Mouse (Mus musculus): ENCODE results near the gene Mllt3.

The Mllt3 gene

DNA sequence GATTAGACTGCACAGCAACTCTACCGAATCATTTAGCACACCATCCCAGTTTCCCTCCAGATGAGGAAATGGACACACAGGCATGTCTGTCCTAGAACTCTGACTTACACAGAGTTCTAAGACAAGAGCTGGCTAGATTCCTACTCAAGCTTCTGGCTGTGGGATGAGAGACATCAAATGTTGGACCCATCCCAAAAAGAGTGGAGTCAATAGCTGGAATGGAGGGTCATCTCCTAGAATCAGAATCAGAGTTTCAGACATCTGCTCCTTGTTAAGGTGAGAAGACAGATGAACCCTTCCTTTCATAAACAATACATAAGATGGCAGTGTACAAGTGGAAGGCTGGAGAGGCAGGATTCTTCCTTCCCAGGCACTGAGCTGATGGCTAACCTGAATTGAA, 214.9 kb downstream of the Mllt3 start:
- no peak for DNase-seq

DNA sequence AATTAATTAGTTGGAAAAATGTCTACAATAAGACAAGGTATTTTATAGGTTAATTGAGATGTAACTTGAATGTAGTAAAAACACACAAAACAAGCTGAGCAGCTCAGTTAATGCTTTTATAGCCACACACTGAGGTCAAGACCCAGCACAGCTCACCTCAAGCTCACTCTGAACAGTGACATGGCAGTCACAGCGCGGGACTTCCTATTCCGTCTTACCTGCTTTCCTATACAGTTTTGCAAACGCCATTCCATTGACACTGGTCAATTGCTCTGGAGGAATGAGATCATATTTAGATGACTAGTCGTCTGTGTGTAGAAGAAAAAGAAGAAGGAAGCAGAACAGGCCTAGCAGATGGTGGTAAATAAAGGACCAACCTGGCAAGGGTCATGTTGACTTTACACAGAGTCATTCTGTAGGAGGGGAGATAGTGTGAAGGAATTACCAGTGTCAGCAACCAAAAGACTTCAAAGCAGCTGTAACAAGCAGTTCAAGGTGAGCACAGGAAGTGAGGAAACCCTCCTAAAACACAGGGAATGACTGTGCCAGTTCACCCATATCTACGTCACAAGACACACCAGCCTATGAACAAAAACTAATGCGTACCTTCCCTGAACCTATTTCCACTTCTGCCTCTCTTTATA, 217.6 kb downstream of the Mllt3 start:
- no peak for DNase-seq

DNA sequence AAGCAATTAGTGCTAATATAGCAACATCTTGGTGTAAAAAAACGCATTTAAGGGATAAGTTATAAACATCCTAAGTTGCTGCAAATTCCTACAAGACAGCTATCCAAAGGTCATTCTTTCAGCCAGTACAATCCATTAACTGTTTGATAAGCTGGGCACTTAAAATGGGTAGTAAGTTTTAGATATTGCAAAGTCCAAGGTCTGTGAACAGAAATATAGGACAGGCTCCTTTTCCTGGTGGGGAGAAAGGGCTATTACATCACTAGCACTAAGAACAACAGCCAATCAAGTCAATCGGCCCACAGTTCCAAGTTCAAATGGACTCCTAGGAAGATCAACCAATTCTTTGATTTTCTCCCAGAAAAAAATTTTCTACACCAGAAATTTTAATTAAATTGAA, 221.3 kb downstream of the Mllt3 start:
- DNase-seq, result no peak

DNA sequence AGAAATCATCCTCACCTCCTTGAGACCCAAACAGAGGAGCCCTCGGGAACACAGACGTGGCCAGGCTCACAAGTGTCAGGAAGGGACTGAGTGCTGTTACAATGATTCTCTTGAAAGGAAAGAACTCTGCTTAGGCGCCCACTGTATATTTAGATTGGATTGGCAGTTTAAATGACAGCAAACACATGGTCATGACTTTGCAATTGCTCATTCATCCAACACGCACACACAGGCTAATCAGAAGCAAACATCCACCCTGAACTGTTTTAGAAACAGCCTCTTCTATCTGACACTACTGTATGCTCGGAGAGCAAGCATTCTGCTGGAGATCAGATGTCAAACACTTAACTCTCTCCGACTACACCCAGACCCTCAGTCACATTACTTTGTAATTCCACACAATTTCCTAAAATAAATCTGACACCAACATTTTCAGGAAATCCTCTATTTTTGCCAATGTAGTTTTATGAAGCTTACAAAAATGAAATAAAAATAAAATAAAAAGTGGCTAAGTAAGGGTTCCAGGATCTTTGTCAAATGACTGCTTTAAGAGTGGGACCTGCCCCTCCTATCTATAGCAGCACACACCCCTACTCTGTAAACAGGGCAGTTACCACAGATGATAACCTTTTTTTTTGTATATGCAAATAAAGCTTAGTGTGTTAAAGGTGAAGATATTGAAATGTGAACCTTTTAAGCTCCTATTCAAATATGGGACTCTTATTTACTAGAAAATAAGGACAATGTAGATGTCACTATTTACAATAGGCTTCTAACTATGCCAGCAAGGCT, 226.8 kb downstream of the Mllt3 start:
- no peak for DNase-seq

DNA sequence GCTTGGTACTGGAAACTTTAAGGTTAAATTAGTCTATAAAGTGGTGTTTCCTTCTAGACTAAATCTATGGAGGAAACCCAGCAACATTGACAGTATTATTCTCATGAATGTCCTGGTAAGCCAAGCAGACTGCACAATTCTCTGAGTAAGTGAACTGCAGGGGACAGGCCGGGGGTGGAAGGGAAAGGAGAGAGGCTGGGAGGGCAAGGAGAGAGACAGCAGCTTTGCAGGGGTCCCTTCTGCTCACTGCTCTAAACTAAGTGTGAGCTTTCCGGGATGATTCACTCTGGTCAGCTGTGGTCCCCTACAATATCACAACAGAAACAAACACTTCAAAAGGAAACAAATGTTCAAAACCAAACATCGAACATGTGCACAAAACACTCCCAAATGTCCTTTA, 228.6 kb downstream of the Mllt3 start:
- DNase-seq, result no peak

DNA sequence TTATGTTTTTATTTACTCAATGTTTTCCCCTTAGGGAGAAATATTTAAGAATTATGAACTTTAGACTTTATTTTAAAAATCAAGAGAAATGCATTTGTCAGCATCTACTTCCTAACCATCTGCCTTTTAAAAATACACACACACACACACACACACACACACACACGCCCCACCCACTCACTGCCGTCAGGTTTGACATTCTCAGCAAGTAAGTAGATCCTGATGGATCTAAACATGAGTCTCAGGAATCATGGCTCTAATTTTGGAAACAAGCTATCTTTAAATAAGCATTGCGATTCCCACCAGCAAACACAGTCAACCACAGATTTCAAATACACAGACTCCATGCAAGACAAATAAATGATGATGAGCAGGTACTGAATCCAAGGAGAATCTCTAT, 229.9 kb downstream of the Mllt3 start:
- DNase-seq, result no peak

DNA sequence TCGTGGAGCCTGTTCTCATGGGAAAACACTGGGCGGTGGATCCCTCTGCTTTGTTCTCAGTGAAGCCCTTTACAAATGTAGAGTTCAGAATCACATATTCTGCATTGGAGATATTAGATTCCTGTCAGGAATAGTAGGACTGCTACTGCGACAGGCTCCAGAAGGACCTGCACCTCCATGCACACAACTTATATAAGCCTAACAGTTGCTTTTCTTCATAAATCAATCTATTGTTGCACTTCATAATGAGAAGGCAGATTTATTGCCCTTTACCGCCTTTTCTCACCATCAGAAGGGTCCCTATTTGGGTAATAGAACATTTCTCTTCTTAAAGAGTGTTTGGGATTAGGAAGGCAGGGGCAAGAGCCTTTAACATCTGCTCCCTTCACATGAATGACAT, 231.0 kb downstream of the Mllt3 start:
- no peak for DNase-seq

DNA sequence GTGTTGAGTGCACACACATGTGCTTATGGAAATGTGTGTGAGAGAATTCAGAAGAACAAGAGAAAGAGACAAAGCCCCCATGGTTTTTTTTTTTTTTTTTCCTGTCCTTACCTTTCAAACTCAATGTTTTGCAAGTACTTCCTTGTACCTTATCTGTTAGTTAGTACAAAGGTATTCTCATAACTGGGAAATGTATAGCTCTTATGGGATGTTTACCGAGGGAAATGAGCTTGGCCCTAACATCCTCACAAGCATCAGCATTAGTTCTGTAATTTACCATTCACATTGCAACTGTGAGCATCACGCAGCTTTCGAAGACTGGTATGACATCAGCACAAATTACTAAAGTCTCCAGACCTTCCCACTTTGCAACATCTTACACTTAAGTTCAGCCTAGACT, 231.8 kb downstream of the Mllt3 start:
- no peak for DNase-seq

DNA sequence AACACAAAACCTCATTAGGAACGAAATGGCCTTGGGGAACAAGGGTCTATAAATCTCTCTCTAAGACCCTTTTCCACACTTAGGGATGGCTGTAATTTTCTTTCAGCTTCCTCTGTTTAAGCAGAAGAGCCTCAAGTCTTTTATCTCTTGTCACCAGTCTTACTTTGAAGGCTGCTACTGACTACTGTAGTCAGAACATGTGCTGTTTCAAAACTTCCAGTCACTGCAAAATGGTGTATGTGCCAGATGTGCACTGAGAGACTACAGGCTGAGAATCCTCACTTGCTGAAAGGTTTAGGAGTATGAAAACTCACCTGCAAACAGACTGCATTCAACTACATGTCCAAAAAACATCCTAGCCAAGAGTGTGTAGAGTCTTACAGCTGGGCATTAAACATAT, 232.9 kb downstream of the Mllt3 start:
- DNase-seq, result no peak

DNA sequence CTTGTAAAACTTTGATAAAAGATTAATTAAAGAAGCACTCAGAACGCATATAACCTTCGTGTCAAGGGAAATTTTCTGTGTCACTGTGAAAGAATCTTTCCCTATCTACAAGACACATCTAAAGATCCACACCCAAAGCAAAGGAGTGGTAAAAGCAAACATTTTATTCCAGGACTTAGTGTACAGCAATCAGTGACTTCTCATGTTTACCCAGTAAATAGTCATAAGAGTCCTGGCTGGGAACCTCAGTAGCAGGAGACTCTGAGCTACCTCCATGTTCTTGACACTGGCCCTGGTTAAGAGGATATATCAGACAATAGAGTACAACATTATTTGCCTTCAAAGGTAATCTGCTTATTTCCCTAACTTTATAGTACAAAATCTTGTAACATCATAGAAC, 233.7 kb downstream of the Mllt3 start:
- DNase-seq, result no peak

DNA sequence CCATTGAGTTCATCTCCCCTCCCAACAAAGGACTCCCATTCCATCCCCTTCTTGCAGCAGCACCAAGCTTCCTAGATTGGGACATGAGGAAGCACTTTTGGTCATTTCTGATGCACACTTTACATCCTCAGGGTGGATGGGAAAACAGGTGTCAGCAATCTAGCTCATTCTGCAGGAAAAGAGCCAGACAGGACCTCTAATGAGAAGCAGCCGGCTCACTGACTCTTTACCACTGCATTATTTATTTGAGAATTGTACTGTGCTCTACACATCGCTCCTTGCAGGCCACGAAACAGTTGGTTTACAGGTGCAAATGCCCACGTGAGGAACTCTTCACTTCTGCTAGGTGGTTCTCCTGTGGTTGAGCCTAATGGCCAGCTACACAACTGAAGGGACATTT, 237.9 kb downstream of the Mllt3 start:
- DNase-seq, result no peak

DNA sequence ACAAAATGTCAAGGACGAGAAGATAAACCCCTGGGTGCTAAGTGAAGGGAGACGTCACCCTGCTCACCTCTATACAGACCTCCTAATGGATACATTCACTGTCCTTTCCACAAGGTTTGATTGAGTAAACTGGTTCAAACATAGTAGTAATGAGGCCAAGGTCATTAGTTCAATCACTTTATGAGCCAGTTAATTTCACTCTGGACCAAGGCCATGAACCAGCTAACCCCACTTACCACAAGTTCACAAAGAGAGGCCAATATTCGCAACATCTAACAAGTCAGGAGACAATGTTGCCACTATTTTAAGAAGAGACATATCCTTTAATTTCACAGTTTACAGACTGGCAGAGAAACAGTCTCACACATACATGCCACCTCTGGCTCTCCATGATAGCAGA, 238.9 kb downstream of the Mllt3 start:
- no peak for DNase-seq

DNA sequence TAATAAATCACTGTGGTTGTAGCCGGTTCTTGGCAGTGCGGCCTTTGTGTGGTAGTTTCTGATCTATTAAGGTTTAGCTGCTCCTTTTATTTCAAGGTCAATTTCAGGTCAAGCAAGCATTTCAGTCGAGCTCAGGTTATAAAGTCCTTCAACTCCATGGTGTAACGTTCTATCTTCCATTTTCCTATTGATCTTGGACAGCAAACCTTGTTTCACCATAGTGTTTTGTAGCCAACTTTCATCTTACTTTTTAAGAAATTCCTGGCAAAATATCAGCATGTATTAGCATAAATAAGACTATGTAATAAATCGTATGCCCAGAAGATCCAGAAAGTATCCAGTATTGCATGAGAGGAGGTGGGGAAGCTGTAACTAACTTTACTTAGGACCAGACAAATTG, 240.7 kb downstream of the Mllt3 start:
- no peak for DNase-seq

DNA sequence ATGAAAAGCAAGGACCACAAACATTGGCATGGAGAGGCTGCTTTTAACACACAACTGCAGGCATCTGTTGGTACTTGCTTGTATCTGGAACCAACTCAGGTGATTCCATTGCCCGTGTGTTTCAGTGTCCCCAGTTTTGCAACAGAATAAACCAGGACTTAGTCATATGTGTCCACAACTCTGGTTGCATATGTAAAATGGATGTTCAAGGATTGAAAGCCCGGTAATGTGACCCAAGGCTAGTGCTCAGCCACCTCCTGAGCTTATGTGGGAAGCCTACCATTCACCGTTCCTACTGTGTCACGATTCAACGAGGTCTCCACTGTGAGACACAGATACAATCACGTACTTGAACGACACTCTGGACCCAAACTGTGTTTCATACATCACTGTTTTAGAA, 243.7 kb downstream of the Mllt3 start:
- DNase-seq, result no peak

DNA sequence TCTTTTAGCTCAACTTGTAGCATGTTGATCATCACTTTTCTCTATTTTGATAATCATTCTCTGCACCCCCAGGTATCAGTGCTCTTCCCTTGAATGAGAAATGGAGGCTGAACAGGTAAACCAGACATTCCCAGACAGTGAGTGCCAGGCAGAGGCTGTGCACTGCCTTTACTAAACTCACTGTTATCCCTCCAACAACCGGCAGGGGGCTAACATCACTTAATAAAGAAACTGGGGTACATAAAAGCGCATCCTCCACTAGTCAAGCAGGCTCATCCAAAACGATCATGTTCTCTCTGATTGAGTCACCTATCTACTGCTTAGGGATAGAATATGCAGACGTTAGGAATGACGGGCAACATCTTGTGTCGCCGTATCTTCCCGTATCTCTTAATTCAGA, 244.5 kb downstream of the Mllt3 start:
- peak; percentile 46 to 75 for DNase-seq

DNA sequence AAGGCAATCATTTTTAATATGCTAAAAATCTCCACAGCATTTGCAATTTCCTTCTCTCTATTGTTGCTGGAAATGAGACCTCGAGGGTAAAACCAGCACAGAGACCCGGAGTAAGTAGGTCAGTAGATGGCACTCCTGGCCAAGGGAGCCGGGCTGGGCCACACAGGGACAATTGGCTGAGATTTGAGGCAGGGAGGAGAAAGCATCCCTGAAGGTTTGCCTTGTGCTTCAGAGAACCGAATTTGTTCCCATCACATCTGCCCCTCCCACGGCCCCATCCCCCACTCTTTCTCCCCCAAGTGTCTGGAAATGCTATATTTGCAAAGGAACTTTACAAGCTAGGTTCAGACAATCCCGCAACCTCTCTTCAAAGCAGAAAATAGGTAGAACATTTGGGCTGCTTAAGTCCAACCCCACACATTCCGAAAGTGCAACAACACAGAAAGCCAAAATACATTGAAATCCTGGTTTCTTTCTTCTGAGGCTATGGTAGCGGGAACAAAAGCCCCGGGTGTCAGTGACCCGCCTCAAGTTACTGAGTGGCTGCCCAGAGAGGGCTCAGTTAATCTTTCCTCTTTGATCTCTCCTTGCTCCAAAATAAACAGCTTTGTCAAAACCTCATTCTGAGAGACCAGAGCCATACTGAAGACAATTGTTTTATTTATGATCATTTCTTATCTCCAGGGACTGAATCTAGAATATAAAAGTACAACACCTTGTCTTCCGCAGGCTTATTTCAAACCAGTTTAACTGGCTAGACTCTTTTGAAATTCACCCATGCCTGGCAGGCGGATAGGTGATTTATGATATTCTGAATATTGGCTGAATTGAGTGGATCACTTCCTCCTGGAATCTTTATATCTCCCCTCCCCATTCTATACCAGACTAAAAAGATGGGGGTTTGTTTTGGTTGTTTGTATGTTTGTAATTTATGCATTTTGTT, 247.8 kb downstream of the Mllt3 start:
- peak; percentile 61 to 64 for DNase-seq

DNA sequence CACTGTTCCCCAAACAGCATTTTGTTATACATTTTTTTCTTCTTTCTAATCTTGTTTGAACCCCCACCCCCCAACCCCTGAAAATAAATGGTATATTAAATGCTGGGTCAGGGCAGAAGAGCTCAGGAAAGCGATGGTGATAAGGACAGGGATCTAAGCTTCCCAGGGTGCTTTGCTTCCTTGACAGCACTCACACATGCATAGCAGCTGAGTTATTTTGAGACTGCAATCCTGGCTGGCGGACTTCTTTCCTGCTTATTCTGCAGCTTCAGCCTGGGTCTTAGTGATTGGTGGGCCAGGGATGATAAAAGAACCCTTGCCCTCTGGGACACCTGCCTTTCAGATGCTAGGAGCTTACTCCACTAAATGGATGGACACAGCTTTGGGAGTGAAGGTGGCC, 249.4 kb downstream of the Mllt3 start:
- no peak for DNase-seq

DNA sequence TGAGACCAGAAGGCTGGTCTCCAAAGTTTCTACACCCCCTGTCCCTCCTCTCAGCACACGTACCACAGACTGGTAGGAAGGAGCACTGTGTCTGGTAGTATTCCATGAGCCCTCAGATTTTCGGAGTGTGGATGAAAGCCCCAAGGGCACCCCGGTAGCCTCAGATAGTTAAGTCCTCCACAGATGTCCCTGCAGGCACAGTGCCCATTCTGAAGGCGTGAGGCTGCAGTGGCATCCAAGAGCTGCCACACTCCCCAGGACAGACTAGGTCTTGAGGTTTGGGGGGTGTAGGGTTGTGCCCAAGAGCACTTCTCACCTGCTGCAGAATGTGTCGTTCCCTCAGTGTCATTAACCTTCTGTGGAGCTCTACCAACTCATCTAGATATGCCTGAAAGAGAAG, 251.2 kb downstream of the Mllt3 start:
- DNase-seq, result no peak

DNA sequence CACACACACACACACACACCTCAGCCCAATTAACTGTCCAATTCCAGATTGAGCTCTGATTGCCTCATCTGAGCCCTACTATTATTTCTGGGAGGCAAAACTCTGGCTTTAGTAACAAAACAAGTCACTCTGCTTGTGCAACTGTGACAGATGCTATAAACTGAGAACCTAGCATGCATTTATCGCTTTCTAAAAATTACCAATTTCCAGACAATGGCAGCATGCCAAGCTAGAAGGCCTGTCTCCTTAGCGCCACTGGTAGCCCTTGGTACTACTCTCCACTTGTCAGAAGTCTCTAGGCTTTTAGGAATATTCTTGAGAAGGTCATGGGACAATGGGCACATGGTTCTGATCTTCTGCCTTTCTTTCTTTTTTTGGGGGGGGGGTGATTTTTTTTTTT, 257.4 kb downstream of the Mllt3 start:
- DNase-seq, result no peak

DNA sequence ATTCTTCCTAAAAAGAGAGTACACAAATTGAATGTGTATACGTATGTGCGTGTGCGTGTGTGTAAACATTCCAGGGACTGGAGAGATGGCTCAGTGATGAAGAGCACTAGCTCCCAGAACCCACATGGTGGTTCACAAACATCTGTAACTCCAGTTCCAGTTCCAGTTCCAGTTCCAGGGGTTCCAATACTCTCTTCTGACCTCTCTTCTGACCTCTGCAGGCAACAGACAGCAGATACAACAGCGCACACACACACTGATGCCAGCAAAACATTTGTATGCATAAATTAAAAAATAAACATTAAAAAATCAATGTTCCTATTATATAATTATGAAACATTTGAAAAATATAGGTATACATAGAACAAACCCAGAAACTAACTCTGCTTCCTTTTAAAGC, 258.6 kb downstream of the Mllt3 start:
- DNase-seq, result no peak

DNA sequence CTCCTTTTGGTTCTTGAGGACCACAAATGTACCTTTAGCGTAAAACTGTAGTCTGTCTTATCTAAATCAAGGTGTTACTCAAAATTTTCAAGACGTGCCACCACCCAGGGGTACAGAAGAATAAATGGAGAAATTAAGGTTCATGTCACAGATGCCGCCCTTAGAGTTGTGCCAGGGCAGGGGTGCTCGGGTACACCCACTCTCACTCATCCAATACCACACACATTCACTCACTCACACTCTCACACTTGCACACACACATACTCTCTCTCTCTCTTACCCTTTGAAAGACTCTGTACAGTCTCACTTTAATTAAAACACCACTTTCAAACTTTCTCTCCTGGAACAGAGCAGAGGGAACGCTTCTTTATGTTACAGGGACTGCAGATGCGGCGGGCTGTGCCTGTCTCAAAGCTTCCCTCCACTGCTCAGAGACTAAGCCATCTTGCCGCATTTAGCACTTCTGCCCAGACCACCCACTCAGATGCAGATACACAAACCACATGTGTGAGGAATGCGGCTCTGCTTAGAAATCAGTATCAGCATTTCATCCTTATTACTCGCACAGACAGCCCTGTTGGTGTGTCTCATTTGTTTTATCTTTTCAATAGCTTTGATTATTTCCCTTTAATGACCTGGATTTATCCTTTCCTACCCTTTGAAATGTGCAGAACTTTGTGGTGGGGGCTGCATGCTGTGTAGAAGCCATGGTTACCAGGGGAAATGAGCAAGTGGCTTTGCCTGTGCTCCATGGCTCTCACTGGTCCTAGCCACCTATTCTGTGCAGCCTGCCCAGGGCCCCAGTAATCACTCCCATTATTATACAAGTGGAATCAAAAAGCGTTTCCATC, 265.2 kb downstream of the Mllt3 start:
- no peak for DNase-seq

DNA sequence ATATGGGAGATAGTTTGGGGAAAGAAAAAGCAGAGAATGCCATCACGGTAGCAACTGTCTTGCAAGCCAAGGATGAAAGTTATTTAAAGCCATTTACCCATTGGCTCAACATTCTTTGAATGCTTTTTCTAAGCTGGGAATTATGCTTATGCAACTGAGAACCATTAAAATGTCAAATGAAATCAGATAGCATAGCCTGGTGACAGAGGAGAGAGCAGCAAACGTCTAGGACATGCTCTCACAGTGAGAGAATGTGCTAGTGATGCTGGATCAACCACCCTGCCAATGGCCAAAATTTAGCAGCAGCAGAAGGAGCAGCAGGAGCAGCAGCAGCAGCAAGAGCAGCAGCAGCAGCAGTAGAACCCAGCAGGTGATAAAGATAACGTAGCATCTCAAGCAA, 267.4 kb downstream of the Mllt3 start:
- no peak for DNase-seq

DNA sequence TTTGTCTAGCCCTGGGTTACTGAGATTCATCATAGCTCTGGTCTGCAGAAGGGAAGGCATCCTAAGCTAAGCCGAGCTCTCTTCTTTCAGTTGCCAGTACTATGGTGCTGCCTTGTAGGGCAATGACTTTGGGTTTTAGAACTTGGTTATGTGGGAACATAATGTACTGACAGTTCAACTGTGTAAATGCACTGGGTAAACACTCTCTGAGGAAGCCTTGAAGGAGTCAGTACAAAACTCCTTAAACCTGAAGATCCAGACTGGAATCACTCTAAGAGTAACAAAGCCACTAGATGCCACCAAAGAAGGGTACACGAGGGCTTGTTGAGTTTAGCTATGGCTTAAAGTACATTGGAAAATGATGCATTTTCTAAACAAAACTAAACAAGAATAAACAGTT, 272.1 kb downstream of the Mllt3 start:
- DNase-seq, result no peak
